Mouse (Mus musculus) stomach, embryonic 16.5 days (tissue): ENCODE measurements at regions not wholly inside any gene's neighbourhood (a gene's known extent, or its start where the extent isn't known, plus 50 kb on each side); places are given as distances from the start of the nearest gene placed in this dataset.
A peak's percentile ranks its signal among the peaks of the same experiment; 100 is the strongest.

Source experiments
- ATAC-seq: fragments of 200-750 bp; cut with Nextera tagmentation; 2 replicates; pipeline ENCODE4 v1.8.0; 2017; ENCODE audit warnings: moderate number of reproducible peaks, moderate TSS enrichment; ENCODE audit not compliant: insufficient read depth, low FRiP score
- H3K27ac ChIP-seq: fragments of 300-500 bp; sonication (generic); 2 replicates; pipeline ENCODE4 v1.5.1; 2014; ENCODE audit warnings: low read length
- H3K27me3 ChIP-seq: fragments of 300-500 bp; sonication (generic); 2 replicates; pipeline ENCODE4 v1.6.1; 2014; ENCODE audit warnings: low read length, control low read depth, mixed read lengths; ENCODE audit not compliant: control insufficient read depth, insufficient read depth
- H3K36me3 ChIP-seq: fragments of 300-500 bp; sonication (generic); 2 replicates; pipeline ENCODE4 v1.6.1; 2014; ENCODE audit warnings: low read length; ENCODE audit not compliant: control insufficient read depth, insufficient read depth
- H3K4me1 ChIP-seq: fragments of 300-500 bp; sonication (generic); 2 replicates; pipeline ENCODE4 v1.6.1; 2014; ENCODE audit warnings: low read length, control low read depth, mixed read lengths; ENCODE audit not compliant: control insufficient read depth, insufficient read depth
- H3K4me2 ChIP-seq: fragments of 300-500 bp; sonication (generic); 2 replicates; pipeline ENCODE4 v1.6.1; 2014; ENCODE audit warnings: low read depth, low read length, mixed read lengths
- H3K4me3 ChIP-seq: fragments of 300-500 bp; sonication (generic); replicated peaks from 2 replicates; pipeline ENCODE4 v1.5.1; 2014; ENCODE audit warnings: mild to moderate bottlenecking, low read length
- H3K9ac ChIP-seq: fragments of 300-500 bp; sonication (generic); 2 replicates; pipeline ENCODE4 v1.6.1; 2014; ENCODE audit warnings: low read length
- H3K9me3 ChIP-seq: fragments of 300-500 bp; sonication (generic); replicated peaks from 2 replicates; pipeline ENCODE4 v1.6.1; 2016; ENCODE audit warnings: low read length, control low read depth; ENCODE audit not compliant: control insufficient read depth
- WGBS: fragments of 180-500 bp; shearing (Covaris S2); extraction: QIAGEN DNeasy Blood & Tissue Kit; methylation state at CpG from one replicate; pipeline ENCODE4 v1.1.7; 2014; 5-methylcytosine and 5-hydroxymethylcytosine counted together

DNA sequence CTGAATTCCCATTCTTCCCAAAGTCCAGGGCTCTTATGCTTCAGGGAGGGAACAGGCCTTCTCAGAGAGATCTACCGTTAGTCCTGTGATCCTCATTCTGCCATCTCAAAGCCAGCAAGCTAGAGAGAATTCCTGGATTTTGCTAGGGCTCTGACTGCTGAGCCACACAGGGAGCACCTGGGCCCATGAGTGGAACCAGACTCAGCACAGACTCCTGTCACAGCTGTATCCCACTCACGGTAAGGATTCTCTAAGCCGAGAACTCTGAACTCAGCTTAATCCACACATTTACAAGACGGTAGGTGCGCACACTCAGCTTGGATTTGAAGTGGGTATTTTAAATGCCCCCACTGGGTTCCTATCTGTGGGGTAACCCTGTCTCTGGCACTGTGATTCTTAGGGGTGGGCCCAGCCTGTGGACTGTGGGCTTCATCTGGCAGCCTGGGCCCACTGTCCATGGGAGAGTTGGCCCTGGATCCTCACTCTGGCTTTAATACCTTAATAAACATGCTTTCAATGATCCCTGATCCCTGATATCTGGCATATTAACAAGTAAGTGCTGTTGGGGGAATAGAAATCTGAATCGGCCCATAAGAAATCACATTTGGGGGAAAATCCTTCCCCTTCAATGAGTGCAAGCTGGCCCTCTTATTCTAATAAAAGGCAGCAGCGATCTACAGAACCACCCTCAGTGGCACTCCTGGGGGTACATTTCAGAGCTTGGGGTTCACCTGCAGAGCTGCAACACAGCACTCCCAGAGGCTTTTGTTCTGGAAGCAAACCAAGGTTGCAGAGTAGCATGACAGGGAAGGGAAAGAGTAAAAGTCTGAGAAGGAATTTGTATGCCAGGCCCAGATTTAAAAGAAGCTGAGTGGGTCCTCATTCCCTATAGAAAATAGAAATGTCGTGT is 491.5 kb upstream of the Mgmt start:
- Histone ChIP-seq H3K4me2 (no peak overlapping the region), H3K27ac (no peak overlapping the region), H3K27me3 (no peaks in the 10 kb centered on the region), H3K9me3 (no peaks in the 10 kb centered on the region), H3K4me3 (no peak overlapping the region), H3K4me1 (0 out of 2 replicates have a peak, but pooled peaks cover 10% of the 10 kb centered on the region), H3K9ac (no peak overlapping the region), H3K36me3 (no peaks in the 10 kb centered on the region)
- no peak for ATAC-seq
- 80% methylated on average over 8 of the region's 8 CpGs for WGBS

DNA sequence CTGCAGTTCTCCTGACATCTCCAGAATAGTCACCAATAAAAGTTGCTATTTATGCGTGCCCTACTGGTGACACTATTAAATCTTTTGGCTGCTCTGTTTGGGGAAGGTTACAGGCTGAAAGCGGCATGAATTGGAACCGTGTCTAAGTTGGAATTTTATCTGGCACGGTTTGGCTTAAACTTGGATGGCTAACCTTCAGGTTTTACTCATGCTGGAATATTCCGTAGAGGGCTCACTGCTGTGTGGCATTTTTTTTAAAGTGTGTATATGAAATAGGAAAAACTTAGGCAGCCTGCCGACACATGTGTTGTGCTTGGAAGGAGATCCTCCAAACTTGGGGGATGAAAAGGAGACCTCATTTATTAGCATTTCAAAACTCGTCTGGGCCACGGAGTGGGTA is 489.0 kb upstream of the Mgmt start:
- Histone ChIP-seq H3K9ac (no peak overlapping the region), H3K4me2 (no peak overlapping the region), H3K27me3 (no peaks in the 10 kb centered on the region), H3K4me3 (no peak overlapping the region), H3K4me1 (0 out of 2 replicates have a peak, but pooled peaks cover 10% of the 10 kb centered on the region), H3K36me3 (no peaks in the 10 kb centered on the region), H3K27ac (no peak overlapping the region), H3K9me3 (no peaks in the 10 kb centered on the region)
- no peak for ATAC-seq
- WGBS: 45% methylated on average over 8 of the region's 8 CpGs

DNA sequence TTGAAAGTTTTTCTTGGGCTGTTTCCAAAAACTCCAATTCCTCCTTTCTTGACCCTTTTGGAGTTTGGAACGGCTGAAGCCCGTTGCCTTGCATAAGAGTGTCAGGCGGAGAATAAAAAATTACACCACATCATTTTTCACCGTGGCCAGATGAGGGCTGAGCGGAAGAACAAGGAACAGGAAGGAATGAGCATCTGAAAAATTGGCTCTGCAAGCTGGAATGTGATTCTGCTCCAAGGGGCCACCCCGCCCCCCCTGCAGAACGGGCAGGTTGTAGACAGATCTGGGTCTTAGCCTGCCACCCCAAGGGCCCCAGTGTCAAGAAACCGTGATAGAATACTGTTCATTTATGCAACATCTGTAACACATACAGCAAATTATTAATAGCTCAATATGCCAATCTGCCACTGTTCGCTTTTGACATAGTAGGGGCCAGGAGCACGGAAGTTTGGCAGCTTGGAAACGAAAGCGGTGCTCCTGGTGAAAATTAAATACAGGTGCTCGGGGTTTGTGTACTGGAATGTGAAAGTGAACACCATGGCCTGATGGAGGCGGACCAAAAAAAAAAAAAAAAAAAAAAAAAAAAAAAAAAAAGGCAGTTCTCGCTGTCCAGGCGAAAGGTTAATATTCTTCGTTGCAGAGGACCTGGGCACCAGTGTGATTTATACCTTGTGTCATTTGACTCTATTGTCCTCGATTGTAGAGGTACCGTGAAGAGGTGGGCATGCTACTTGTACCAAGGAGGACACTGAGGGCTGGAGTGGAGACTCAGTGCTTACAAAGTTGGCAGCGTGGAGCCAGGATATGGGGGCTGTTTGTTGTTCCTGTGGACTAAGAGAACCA is 487.9 kb upstream of the Mgmt start:
- 0 out of 2 replicates have a peak, but pooled peaks have one; percentile 25 for ATAC-seq
- Histone ChIP-seq H3K27ac (no peak overlapping the region; the same call in 1 of the 2 replicates), H3K9me3 (no peaks in the 10 kb centered on the region), H3K4me3 (0 out of 2 replicates have a peak overlapping the region, but pooled peaks have one; percentile 12), H3K4me1 (0 out of 2 replicates have a peak, but pooled peaks cover 10% of the 10 kb centered on the region), H3K4me2 (peak overlapping the region; percentile 42), H3K36me3 (no peaks in the 10 kb centered on the region), H3K27me3 (no peaks in the 10 kb centered on the region), H3K9ac (0 out of 2 replicates have a peak overlapping the region, but pooled peaks have one; percentile 21)
- WGBS: 39% methylated on average over 20 of the region's 20 CpGs

DNA sequence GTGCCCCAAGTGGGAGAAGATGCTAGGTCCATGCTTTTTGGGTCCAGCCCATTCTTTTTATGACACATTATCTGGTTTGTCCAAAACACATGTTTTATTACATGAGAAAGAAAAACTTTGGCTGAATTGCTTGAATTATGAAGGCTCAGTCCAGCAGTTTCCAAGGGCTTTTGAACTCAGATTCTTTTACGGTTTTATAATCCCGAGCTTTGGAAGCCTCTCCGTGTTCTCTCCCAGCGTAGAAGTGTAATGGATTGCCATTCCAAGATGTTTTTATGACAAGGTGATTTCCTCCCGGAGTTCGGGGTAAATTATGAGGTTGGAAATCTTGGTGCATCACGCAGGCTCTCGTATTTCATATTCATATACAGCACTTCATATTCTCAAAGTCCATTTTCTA is 479.6 kb upstream of the Mgmt start:
- no peak for ATAC-seq
- no peaks in the 10 kb centered on the region for H3K9me3 ChIP-seq
- H3K27me3 ChIP-seq: no peaks in the 10 kb centered on the region
- WGBS: 50% methylated on average over 8 of the region's 8 CpGs
- no peaks in the 10 kb centered on the region for H3K36me3 ChIP-seq
- H3K4me3 ChIP-seq: no peak overlapping the region
- H3K4me2 ChIP-seq: no peak overlapping the region
- H3K27ac ChIP-seq: no peak overlapping the region
- H3K9ac ChIP-seq: no peak overlapping the region
- H3K4me1 ChIP-seq: no peaks in the 10 kb centered on the region

DNA sequence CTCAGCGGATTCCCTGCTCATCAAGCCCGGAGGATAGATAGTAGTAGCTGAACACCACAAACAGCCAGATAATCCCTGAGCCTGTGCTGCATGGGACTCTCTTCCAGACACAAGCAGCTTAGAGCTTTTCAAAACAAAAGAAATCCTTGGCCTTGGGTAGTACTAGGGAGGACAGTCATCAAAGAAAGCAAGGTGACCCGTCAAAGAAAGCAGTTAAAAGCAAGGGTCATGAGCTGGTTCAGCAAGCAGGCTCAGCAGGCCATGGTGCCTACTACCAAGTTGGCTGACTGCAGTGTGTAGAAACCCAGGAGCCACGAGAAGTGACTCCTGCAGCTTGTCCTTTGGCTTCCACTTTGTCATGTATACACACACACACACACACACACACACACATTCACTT is 477.1 kb upstream of the Mgmt start:
- Histone ChIP-seq H3K9me3 (no peaks in the 10 kb centered on the region), H3K9ac (no peak overlapping the region), H3K4me1 (no peaks in the 10 kb centered on the region), H3K4me3 (no peak overlapping the region), H3K36me3 (no peaks in the 10 kb centered on the region), H3K4me2 (no peak overlapping the region), H3K27me3 (no peaks in the 10 kb centered on the region), H3K27ac (no peak overlapping the region)
- 63% methylated on average over 4 of the region's 4 CpGs for WGBS
- ATAC-seq: no peak

DNA sequence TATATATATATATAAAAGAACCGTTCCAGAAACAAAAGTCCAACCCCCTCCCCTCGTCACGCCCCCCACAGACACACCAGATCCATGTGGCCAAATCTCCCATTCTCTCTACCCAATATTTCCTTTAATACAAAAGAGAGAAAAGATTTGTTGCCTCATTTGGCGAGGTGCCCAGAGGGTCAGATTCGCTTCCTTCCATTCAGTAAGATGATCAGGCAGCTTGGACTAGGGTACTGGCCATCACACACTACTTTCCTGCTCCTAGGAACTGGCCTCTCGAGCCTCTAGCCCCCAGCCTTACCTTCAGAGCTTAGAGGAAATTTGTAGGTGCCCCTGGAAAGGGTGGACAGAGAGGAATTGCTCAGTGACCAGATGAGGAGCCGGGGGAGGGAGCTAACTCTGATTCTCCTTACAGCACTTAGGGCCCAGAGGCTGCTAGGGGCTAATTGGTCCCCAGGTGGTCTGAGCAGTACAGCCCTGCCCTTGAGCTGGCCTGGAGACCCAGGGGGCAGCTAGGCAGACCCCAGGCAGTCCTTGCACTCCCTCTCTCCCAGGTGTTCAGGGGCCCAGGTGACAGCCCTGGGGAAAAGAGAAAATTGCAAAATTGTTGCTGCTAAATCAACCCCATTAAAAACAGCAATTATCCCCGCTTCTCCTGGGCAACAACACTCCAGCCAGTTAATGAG is 470.4 kb upstream of the Mgmt start:
- Histone ChIP-seq H3K4me3 (no peak overlapping the region), H3K4me2 (no peak overlapping the region), H3K9ac (no peak overlapping the region), H3K27ac (no peak overlapping the region), H3K27me3 (no peaks in the 10 kb centered on the region), H3K4me1 (no peaks in the 10 kb centered on the region), H3K36me3 (no peaks in the 10 kb centered on the region), H3K9me3 (no peaks in the 10 kb centered on the region)
- no peak for ATAC-seq
- WGBS: 55% methylated on average over 8 of the region's 8 CpGs

DNA sequence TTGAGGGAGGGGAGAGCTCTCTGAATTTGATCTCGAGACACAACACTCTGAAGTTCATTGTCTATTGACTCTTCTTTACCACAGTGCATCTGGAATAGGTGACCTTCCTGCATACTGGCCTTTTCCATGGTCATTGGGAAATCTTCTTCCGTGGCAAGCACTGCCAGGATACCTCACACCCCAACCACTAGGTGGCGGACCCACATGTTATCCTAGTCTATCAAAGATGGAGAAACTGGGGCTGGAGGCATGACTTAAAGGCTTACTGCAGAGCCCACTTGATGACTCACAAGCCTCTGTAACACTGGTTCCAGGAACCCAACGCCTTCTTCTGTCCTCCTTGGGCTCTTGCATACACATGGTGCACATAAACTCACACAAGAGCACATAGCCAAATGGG is 467.2 kb upstream of the Mgmt start:
- no peaks in the 10 kb centered on the region for H3K4me1 ChIP-seq
- no peak for ATAC-seq
- 73% methylated on average over 4 of the region's 4 CpGs for WGBS
- H3K36me3 ChIP-seq: no peaks in the 10 kb centered on the region
- no peaks in the 10 kb centered on the region for H3K9me3 ChIP-seq
- no peak overlapping the region for H3K9ac ChIP-seq
- H3K4me2 ChIP-seq: no peak overlapping the region
- no peak overlapping the region for H3K27ac ChIP-seq
- no peak overlapping the region for H3K4me3 ChIP-seq
- H3K27me3 ChIP-seq: no peaks in the 10 kb centered on the region

DNA sequence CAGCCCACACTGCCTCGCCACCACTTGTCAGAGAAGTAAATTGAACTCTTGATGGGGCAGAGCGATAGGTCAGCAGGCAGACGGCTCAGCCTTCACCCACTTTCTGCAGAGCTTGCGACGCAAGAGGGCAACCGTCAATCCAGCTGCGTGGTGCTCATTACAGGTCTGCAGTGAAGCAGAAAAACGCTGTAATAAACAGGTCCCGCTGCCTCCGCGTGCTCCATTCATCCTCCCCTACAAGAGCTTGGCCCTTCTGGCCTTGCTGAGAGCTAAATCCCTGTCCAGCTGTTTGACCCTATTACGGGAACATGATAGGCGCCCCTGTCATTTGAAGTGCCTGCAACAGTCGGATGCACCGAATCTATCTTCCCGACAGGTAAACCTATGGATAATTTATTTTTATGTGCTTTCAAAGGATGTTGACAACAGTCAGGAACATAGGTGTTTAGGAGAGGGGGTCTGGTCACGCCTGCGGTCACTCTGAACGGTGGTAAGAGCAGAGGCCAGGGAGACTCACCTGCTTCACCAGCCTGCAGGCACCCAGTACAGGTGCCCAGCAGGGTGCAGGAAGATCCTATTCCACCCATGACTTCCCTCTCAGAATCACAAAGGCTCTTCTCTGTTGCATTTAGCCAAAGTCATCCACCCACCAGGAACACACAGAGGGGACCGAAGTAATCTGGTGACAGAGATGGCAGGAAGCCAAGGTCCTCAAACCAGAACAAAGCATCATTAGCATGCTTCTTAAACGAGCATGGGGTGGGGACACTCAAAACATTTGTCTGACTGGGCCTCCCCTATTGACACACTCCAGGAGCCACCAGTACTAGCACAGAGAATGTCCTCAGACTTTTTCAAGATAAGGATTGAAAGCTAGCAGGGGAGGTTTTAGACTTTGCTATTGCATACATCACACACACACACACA is 464.1 kb upstream of the Mgmt start:
- Histone ChIP-seq H3K4me1 (no peaks in the 10 kb centered on the region), H3K27me3 (0 out of 2 replicates have a peak, but pooled peaks cover 5% of the 10 kb centered on the region), H3K9ac (no peak overlapping the region), H3K27ac (no peak overlapping the region), H3K4me2 (no peak overlapping the region), H3K4me3 (no peak overlapping the region), H3K9me3 (no peaks in the 10 kb centered on the region), H3K36me3 (no peaks in the 10 kb centered on the region)
- no peak for ATAC-seq
- WGBS: 58% methylated on average over 21 of the region's 21 CpGs
